Mouse (Mus musculus): ENCODE measurements around the gene Nkain2. TPM values are rescaled to one million over a fixed set of nuclear protein-coding genes. Genes with fewer than 3 reads are reported as not detected.
"Not testable (repeated sequence)": the region's sequence is repeated elsewhere in the genome, so short reads cannot be mapped to it uniquely, and the experiment has no call there.

Gene Nkain2
- polyA plus RNA-seq, 1 experiment from 2014 or later: 0.85 TPM

DNA sequence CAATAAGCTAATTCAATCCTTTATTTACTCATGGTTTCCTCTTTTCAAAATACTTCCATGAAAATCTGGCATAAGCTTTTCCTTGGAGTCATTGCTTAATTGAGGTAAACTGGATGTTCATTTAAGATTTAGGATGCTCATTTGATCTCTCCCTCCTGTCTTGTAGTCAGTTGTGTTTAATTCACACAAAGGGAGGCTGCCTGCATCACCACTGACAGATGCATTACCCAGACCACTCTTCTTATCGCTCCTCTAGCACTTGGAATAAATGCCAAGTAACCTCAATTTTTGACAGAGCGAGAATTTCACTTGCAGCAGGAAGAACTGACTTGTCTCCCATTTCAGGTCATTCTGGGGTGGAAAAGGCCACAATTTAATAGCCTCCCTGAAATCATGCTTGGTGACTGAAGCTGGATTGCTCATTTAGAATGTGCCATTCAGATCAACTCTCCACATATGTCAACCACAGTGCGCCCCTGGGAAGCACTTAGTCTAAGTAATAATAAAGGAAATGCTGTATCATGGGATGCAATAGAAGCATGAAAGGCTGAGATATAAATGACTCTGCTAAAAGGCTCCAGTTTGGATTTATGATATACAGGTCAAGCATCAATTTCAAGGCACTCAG lies 107.4 kb downstream of the Nkain2 start:
- WGBS: 83% methylated on average over 3 of the region's 3 CpGs
- no peaks in the 10 kb centered on the region for H3K27me3 ChIP-seq
- no peaks in the 10 kb centered on the region for H3K4me1 ChIP-seq
- H3K36me3 ChIP-seq: no peaks in the 10 kb centered on the region
- no peak overlapping the region for H3K27ac ChIP-seq (replicated peaks)
- H3K9ac ChIP-seq: no peak overlapping the region
- no peaks in the 10 kb centered on the region for H3K9me3 ChIP-seq (replicated peaks)
- no peak for ATAC-seq (ENCODE audit: insufficient number of reproducible peaks, low FRiP score, low TSS enrichment, low read depth)
- H3K4me3 ChIP-seq (replicated peaks): no peak overlapping the region
- no peak overlapping the region for H3K4me2 ChIP-seq (replicated peaks)

- no peaks in the 10 kb centered on the region for H3K9me3 ChIP-seq (replicated peaks)
- no peak for ATAC-seq (ENCODE audit: insufficient number of reproducible peaks, low FRiP score, low TSS enrichment, low read depth)
- H3K4me2 ChIP-seq (replicated peaks): no peak overlapping the region
- 82% methylated on average over 2 of the region's 2 CpGs for WGBS
- no peaks in the 10 kb centered on the region for H3K27me3 ChIP-seq
- H3K4me3 ChIP-seq (replicated peaks): no peak overlapping the region
- no peak overlapping the region for H3K9ac ChIP-seq
- H3K36me3 ChIP-seq: no peaks in the 10 kb centered on the region
- H3K4me1 ChIP-seq: no peaks in the 10 kb centered on the region
- H3K27ac ChIP-seq (replicated peaks): no peak overlapping the region
These were observed 151.3 kb downstream of the Nkain2 start for GRCm38 (mm10) chr10:32738989-32739388.

DNA sequence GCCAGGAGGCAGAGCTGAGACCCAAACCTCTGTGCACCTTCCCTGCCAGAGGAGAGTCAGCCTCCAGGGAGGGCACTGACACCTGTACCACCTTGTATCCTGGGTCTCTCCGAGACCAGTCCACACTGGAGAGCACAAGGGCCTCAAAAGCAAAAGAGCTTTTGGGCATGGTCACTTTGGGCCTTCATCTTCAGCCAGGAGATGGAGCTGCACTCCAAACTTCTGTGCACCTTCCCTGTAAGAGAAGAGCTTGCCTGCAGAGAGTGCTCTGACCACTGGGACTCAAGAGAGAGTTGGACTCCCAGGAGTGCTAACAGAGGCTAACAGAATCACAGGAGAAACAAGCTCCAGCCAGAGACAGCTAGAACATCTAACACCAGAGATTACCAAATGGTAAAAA lies 183.7 kb downstream of the Nkain2 start:
- H3K36me3 ChIP-seq; ATAC-seq (ENCODE audit: insufficient number of reproducible peaks, low FRiP score, low TSS enrichment, low read depth); H3K4me1 ChIP-seq; H3K4me3 ChIP-seq (replicated peaks); H3K27me3 ChIP-seq; H3K27ac ChIP-seq (replicated peaks); H3K9me3 ChIP-seq (replicated peaks); H3K4me2 ChIP-seq (replicated peaks); H3K9ac ChIP-seq: not testable (repeated sequence)
- WGBS: 68% methylated on average over 1 of the region's 1 CpGs

GRCm38 (mm10) chr10:32696661-32697060 lies 193.6 kb downstream of the Nkain2 start:
- ATAC-seq (ENCODE audit: insufficient number of reproducible peaks, low FRiP score, low TSS enrichment, low read depth): no peak
- H3K4me3 ChIP-seq (replicated peaks): no peak overlapping the region
- H3K27ac ChIP-seq (replicated peaks): no peak overlapping the region
- no peak overlapping the region for H3K9ac ChIP-seq
- no peaks in the 10 kb centered on the region for H3K4me1 ChIP-seq
- no peak overlapping the region for H3K4me2 ChIP-seq (replicated peaks)
- H3K9me3 ChIP-seq (replicated peaks): no peaks in the 10 kb centered on the region
- WGBS: 74% methylated on average over 2 of the region's 2 CpGs
- H3K36me3 ChIP-seq: no peaks in the 10 kb centered on the region
- no peaks in the 10 kb centered on the region for H3K27me3 ChIP-seq

GRCm38 (mm10) chr10:32684548-32684947 lies 205.7 kb downstream of the Nkain2 start:
- no peaks in the 10 kb centered on the region for H3K36me3 ChIP-seq
- no peaks in the 10 kb centered on the region for H3K27me3 ChIP-seq
- H3K4me2 ChIP-seq (replicated peaks): no peak overlapping the region
- ATAC-seq (ENCODE audit: insufficient number of reproducible peaks, low FRiP score, low TSS enrichment, low read depth): no peak
- no peak overlapping the region for H3K9ac ChIP-seq
- no peaks in the 10 kb centered on the region for H3K4me1 ChIP-seq
- no peak overlapping the region for H3K4me3 ChIP-seq (replicated peaks)
- H3K27ac ChIP-seq (replicated peaks): no peak overlapping the region
- H3K9me3 ChIP-seq (replicated peaks): no peaks in the 10 kb centered on the region

DNA sequence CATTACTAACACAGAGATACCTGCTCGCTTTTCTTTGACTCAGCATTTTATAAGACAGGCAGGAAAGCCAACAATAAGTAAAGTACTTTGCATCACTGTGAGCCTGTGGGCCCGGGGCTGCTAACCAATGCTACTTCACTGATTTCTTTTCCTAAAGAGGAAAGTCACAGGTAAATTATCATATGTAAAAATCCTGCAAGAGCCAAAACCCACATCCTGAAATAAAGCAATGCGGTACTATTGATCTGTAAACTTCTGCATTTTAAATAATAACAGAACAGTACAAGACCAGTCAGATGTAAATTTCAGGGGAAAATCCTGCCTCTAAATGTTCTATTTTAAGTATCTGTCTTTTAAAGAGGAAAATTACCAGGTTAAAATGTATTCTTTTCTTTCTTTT lies 250.0 kb downstream of the Nkain2 start:
- H3K4me3 ChIP-seq (replicated peaks): no peak overlapping the region
- no peaks in the 10 kb centered on the region for H3K27me3 ChIP-seq
- H3K9me3 ChIP-seq (replicated peaks): no peaks in the 10 kb centered on the region
- ATAC-seq (ENCODE audit: insufficient number of reproducible peaks, low FRiP score, low TSS enrichment, low read depth): no peak
- no peak overlapping the region for H3K4me2 ChIP-seq (replicated peaks)
- H3K4me1 ChIP-seq: no peaks in the 10 kb centered on the region
- 79% methylated on average over 3 of the region's 3 CpGs for WGBS
- H3K27ac ChIP-seq (replicated peaks): no peak overlapping the region
- no peak overlapping the region for H3K9ac ChIP-seq
- H3K36me3 ChIP-seq: no peaks in the 10 kb centered on the region

- H3K27me3 ChIP-seq: no peaks in the 10 kb centered on the region
- H3K27ac ChIP-seq (replicated peaks): no peak overlapping the region
- H3K9me3 ChIP-seq (replicated peaks): no peaks in the 10 kb centered on the region
- no peaks in the 10 kb centered on the region for H3K36me3 ChIP-seq
- ATAC-seq (ENCODE audit: insufficient number of reproducible peaks, low FRiP score, low TSS enrichment, low read depth): no peak
- H3K4me3 ChIP-seq (replicated peaks): no peak overlapping the region
- H3K4me1 ChIP-seq: no peaks in the 10 kb centered on the region
- H3K4me2 ChIP-seq (replicated peaks): no peak overlapping the region
- H3K9ac ChIP-seq: no peak overlapping the region
These were observed 251.1 kb downstream of the Nkain2 start for GRCm38 (mm10) chr10:32639173-32639572.

- Histone ChIP-seq H3K27ac (replicated peaks) (no peak overlapping the region), H3K4me1 (no peaks in the 10 kb centered on the region), H3K9ac (no peak overlapping the region), H3K4me2 (replicated peaks) (no peak overlapping the region), H3K9me3 (replicated peaks) (no peaks in the 10 kb centered on the region), H3K4me3 (replicated peaks) (no peak overlapping the region), H3K27me3 (no peaks in the 10 kb centered on the region), H3K36me3 (no peaks in the 10 kb centered on the region)
- no peak for ATAC-seq (ENCODE audit: insufficient number of reproducible peaks, low FRiP score, low TSS enrichment, low read depth)
- WGBS: 90% methylated on average over 2 of the region's 2 CpGs
These were observed 259.2 kb downstream of the Nkain2 start for GRCm38 (mm10) chr10:32631043-32631442.

- no peak overlapping the region for H3K4me3 ChIP-seq (replicated peaks)
- ATAC-seq (ENCODE audit: insufficient number of reproducible peaks, low FRiP score, low TSS enrichment, low read depth): no peak
These were observed 285.8 kb downstream of the Nkain2 start for GRCm38 (mm10) chr10:32604448-32604847.

DNA sequence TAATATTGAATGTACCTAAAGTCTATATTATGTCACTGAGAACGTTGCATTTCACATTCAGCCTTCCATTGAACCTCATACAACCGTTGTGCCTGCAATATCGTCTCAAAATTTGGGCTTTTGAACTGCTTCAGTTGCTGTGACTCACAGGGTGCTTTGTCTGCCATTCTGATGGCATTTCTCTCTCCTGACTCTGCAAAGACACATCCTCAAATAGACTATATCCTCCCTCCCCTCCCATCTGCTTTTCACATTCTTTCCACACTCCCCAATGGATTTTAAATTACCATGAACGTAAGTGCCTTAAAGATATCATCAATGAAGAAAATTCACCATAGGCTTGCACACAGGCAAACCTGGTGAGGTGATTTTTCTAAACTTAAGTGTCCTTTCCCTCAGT lies 287.5 kb downstream of the Nkain2 start:
- Histone ChIP-seq H3K4me3 (replicated peaks) (no peak overlapping the region), H3K36me3 (no peaks in the 10 kb centered on the region), H3K27ac (replicated peaks) (no peak overlapping the region), H3K4me2 (replicated peaks) (no peak overlapping the region), H3K9me3 (replicated peaks) (no peaks in the 10 kb centered on the region), H3K4me1 (no peaks in the 10 kb centered on the region), H3K27me3 (no peaks in the 10 kb centered on the region), H3K9ac (no peak overlapping the region)
- 79% methylated on average over 4 of the region's 4 CpGs for WGBS
- ATAC-seq (ENCODE audit: insufficient number of reproducible peaks, low FRiP score, low TSS enrichment, low read depth): no peak

More at GRCm38 (mm10) chr10:32604448-32604847, 285.8 kb downstream of the Nkain2 start:
- Histone ChIP-seq H3K9me3 (replicated peaks) (no peaks in the 10 kb centered on the region), H3K4me1 (no peaks in the 10 kb centered on the region), H3K27me3 (no peaks in the 10 kb centered on the region), H3K4me2 (replicated peaks) (no peak overlapping the region), H3K36me3 (no peaks in the 10 kb centered on the region), H3K9ac (no peak overlapping the region), H3K27ac (replicated peaks) (no peak overlapping the region)

GRCm38 (mm10) chr10:32594998-32595397 lies 295.3 kb downstream of the Nkain2 start:
- Histone ChIP-seq H3K27me3 (no peaks in the 10 kb centered on the region), H3K4me3 (replicated peaks) (no peak overlapping the region), H3K9ac (no peak overlapping the region), H3K4me2 (replicated peaks) (no peak overlapping the region), H3K27ac (replicated peaks) (no peak overlapping the region), H3K4me1 (no peaks in the 10 kb centered on the region), H3K9me3 (replicated peaks) (no peaks in the 10 kb centered on the region), H3K36me3 (no peaks in the 10 kb centered on the region)
- WGBS: 63% methylated on average over 2 of the region's 2 CpGs
- ATAC-seq (ENCODE audit: insufficient number of reproducible peaks, low FRiP score, low TSS enrichment, low read depth): no peak

DNA sequence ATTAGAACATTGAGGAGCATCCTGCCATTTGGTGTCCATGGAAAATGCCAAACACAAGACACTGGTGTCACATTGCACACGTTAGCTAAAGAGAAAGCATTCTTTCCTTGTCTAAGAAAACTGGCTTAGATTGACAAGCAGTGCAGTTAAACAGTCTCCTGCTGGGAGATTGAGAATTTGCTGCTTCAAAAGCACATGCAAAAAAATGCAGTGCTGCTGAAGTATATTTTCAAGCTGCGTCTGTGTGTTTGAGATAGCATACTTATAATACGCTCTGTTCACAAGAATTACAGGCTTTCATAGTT lies 313.0 kb downstream of the Nkain2 start:
- H3K9ac ChIP-seq: no peak overlapping the region
- H3K4me1 ChIP-seq: no peaks in the 10 kb centered on the region
- ATAC-seq (ENCODE audit: insufficient number of reproducible peaks, low FRiP score, low TSS enrichment, low read depth): no peak
- no peak overlapping the region for H3K4me2 ChIP-seq (replicated peaks)
- no peak overlapping the region for H3K27ac ChIP-seq (replicated peaks)
- H3K9me3 ChIP-seq (replicated peaks): no peaks in the 10 kb centered on the region
- no peak overlapping the region for H3K4me3 ChIP-seq (replicated peaks)
- no peaks in the 10 kb centered on the region for H3K36me3 ChIP-seq
- WGBS: 44% methylated on average over 3 of the region's 3 CpGs
- no peaks in the 10 kb centered on the region for H3K27me3 ChIP-seq
